Mouse (Mus musculus) small intestine, adult 2 months (tissue): ENCODE measurements around the gene Gdap1l1. TPM values are rescaled to one million over a fixed set of nuclear protein-coding genes. Genes with fewer than 3 reads are reported as not detected.

Experiments used
- H3K27ac ChIP-seq: fragments of 200-500 bp; 2 replicates; pipeline ENCODE4 v1.5.1; 2012; ENCODE audit warnings: low read depth, low read length, control low read depth, inconsistent platforms; ENCODE audit not compliant: insufficient read depth
- H3K27me3 ChIP-seq: fragments of 200-500 bp; 2 replicates; pipeline ENCODE4 v1.6.1; 2012; ENCODE audit warnings: mild to moderate bottlenecking, moderate library complexity, low read length, inconsistent platforms; ENCODE audit not compliant: control insufficient read depth, insufficient read depth
- H3K36me3 ChIP-seq: fragments of 200-500 bp; 2 replicates; pipeline ENCODE4 v1.6.1; 2012; ENCODE audit warnings: mild to moderate bottlenecking, low read length, control low read depth, inconsistent platforms; ENCODE audit not compliant: control insufficient read depth, insufficient read depth
- H3K4me1 ChIP-seq: fragments of 200-500 bp; 2 replicates; pipeline ENCODE4 v1.6.1; 2012; ENCODE audit warnings: low read length, inconsistent platforms, mixed read lengths; ENCODE audit not compliant: control insufficient read depth, insufficient read depth, insufficient read length
- H3K4me3 ChIP-seq: fragments of 200-500 bp; 2 replicates; pipeline ENCODE4 v1.5.1; 2012; ENCODE audit warnings: low read depth, mild to moderate bottlenecking, control low read depth, inconsistent platforms, low read length, moderate library complexity
- CTCF ChIP-seq: fragments of 200-500 bp; IDR thresholded peaks from 2 replicates; pipeline ENCODE4 v1.5.1; 2012; ENCODE audit warnings: low read depth, mild to moderate bottlenecking, control low read depth, inconsistent platforms, low read length, moderate library complexity, mixed read lengths; ENCODE audit not compliant: insufficient replicate concordance, insufficient read length; ENCODE audit errors: extremely low read depth
- POLR2A ChIP-seq: fragments of 200-500 bp; IDR thresholded peaks from 2 replicates; pipeline ENCODE4 v1.6.1; 2012; ENCODE audit warnings: low read depth, mild to moderate bottlenecking, control low read depth, inconsistent platforms, low read length, moderate library complexity
- WGBS: fragments of 180-500 bp; shearing (Covaris S2); methylation state at CpG from one replicate; pipeline ENCODE4 v1.1.7; 2018; 5-methylcytosine and 5-hydroxymethylcytosine counted together
- polyA plus RNA-seq: library from polyadenylated mRNA; depleted of rRNA; stranded (reverse); fragments of >200 nt; gene quantifications from 2 replicates; pipeline ENCODE4 v1.2.3, GENCODE M21; 2012

Gene Gdap1l1
- polyA plus RNA-seq, 1 experiment = 1.6 TPM

- TF ChIP-seq POLR2A = no peak
- TF ChIP-seq CTCF = no peak
- 59% methylated on average over 10 of the region's 10 CpGs for WGBS
- no peaks in the 10 kb centered on the region for H3K36me3 ChIP-seq
- no peak overlapping the region for H3K4me3 ChIP-seq
- no peak overlapping the region for H3K27ac ChIP-seq
- peaks cover 9% of the 10 kb centered on the region for H3K4me1 ChIP-seq
- H3K27me3 ChIP-seq = peaks cover 6% of the 10 kb centered on the region
Measured at GRCm38 (mm10) chr2:163463251-163463769, 25.0 kb downstream of the Gdap1l1 start.

GRCm38 (mm10) chr2:163463998-163464397 lies 25.7 kb downstream of the Gdap1l1 start:
- peaks cover 4% of the 10 kb centered on the region; the same call in 1 of the 2 replicates for H3K36me3 ChIP-seq
- peaks cover 4% of the 10 kb centered on the region for H3K4me1 ChIP-seq
- TF ChIP-seq POLR2A (no peak), CTCF (no peak)
- no peak overlapping the region for H3K27ac ChIP-seq
- no peak overlapping the region for H3K4me3 ChIP-seq
- H3K27me3 ChIP-seq = peaks cover 4% of the 10 kb centered on the region
- 67% methylated on average over 4 of the region's 4 CpGs for whole genome bisulfite sequencing

- Histone ChIP-seq H3K27ac (no peak overlapping the region), H3K4me1 (no peaks in the 10 kb centered on the region; the same call in 1 of the 2 replicates), H3K36me3 (peaks cover 10% of the 10 kb centered on the region), H3K4me3 (no peak overlapping the region), H3K27me3 (no peaks in the 10 kb centered on the region)
- TF ChIP-seq CTCF = no peak
- TF ChIP-seq POLR2A = no peak
- WGBS = 79% methylated on average over 6 of the region's 6 CpGs
Measured at GRCm38 (mm10) chr2:163464562-163464961, 26.3 kb downstream of the Gdap1l1 start.

DNA sequence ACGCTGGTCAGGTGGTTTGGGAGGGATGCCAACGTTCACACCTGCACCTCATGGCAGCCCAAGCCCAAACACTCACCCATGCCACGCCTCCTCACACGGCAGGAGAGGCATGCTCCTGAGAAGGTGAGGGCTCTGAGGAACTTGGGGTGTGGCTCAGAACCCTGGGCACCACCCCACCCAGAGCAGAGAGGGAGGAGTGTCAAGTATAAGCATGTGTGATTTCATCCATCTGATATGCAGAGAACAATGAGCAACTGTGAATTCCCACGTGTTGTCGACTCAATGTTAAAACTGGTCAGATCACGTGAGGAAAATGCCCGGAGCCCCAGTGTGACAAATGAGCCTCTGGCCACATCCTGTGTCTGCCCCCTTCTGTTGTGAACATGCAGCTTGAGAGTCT lies 28.5 kb downstream of the Gdap1l1 start:
- H3K4me1 ChIP-seq = peaks cover 2% of the 10 kb centered on the region; the same call in 1 of the 2 replicates
- 29% methylated on average over 8 of the region's 8 CpGs for WGBS
- H3K4me3 ChIP-seq = no peak overlapping the region
- H3K27me3 ChIP-seq = no peaks in the 10 kb centered on the region
- H3K27ac ChIP-seq = no peak overlapping the region
- TF ChIP-seq POLR2A (no peak), CTCF (no peak)
- H3K36me3 ChIP-seq = peaks cover 13% of the 10 kb centered on the region

GRCm38 (mm10) chr2:163467585-163467984 lies 29.3 kb downstream of the Gdap1l1 start:
- H3K27me3 ChIP-seq = no peaks in the 10 kb centered on the region
- WGBS = 90% methylated on average over 6 of the region's 6 CpGs
- peaks cover 13% of the 10 kb centered on the region for H3K36me3 ChIP-seq
- no peak overlapping the region for H3K27ac ChIP-seq
- no peak overlapping the region for H3K4me3 ChIP-seq
- peaks cover 3% of the 10 kb centered on the region; the same call in 1 of the 2 replicates for H3K4me1 ChIP-seq
- TF ChIP-seq CTCF (no peak), POLR2A (no peak)

DNA sequence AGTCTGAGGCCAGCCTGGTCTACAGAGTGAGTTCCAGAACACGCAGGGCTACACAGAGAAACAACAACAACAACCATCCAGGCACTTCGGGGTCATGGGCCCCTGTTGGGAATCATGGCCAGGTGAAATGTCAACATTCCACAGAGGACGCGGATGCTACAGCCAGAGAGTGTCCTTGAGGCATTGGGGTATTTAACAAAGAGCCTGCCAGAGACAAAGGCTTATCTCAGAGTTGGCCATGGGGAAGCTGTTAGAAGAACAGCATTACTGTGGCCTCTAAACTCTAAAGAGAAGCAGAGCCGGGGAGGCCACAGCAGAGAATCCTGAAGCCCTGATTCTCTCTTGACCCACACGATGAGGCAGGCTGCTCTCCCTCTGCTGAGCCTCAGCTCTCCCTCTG lies 30.6 kb downstream of the Gdap1l1 start:
- H3K27ac ChIP-seq = no peak overlapping the region
- no peaks in the 10 kb centered on the region for H3K27me3 ChIP-seq
- H3K4me3 ChIP-seq = no peak overlapping the region
- peaks cover 13% of the 10 kb centered on the region for H3K36me3 ChIP-seq
- TF ChIP-seq CTCF (no peak), POLR2A (no peak)
- 87% methylated on average over 6 of the region's 6 CpGs for WGBS
- H3K4me1 ChIP-seq = peaks cover 4% of the 10 kb centered on the region; the same call in 1 of the 2 replicates

DNA sequence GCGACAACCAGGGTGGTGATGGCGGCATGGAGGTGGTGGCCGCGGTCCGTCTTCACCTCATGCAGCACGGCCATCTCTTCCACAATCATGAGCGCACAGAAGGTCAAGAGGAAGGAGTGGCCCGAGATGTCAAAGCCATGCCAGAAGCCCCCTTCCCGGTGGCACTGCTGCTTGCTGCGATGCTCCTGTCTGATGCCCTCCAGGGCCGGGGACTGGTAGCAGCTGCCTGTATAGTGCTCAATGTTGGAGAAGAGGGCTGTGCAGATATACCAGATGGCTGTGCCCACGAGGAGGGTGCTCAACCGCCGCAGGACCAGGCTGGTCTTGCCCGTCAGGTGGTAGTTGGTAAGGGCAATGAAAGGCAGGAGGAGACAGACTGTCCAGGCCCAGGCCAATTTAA lies 31.4 kb downstream of the Gdap1l1 start:
- peaks cover 4% of the 10 kb centered on the region; the same call in 1 of the 2 replicates for H3K4me1 ChIP-seq
- TF ChIP-seq POLR2A = no peak
- no peak for TF ChIP-seq CTCF
- peaks cover 13% of the 10 kb centered on the region for H3K36me3 ChIP-seq
- no peak overlapping the region for H3K4me3 ChIP-seq
- WGBS = 96% methylated on average over 15 of the region's 15 CpGs
- H3K27me3 ChIP-seq = no peaks in the 10 kb centered on the region
- H3K27ac ChIP-seq = no peak overlapping the region
